Mouse (Mus musculus): ENCODE data around the gene Capg. TPM values are rescaled to one million over a fixed set of nuclear protein-coding genes. Genes with fewer than 3 reads are reported as not detected.

Capg gene
- polyA plus RNA-seq, 1 experiment from 2014 or later: 5.8 TPM

DNA sequence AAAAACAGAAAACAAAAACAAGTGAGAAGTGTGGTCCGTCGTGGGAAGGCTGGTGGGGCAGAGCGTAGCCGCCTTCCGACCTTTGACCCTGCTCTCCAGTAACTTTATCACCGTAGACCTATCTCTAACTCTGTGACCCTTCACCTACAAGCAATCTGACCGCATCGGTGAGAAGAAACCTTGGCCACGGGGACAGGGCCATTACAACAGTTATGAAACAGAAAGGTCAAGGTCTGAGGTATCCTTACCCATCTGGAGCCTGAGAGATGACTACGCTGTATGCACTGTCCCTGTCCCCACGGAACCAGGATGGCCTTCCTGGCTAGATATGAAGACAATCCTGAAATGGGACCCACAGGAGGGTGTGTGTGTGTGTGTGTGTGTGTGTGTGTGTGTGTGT, 40.0 kb downstream of the Capg start:
- no peak for ATAC-seq (replicated peaks)
- no peak overlapping the region for H3K9ac ChIP-seq
- no peaks in the 10 kb centered on the region for H3K27me3 ChIP-seq (replicated peaks)
- H3K36me3 ChIP-seq (replicated peaks): peaks cover 4% of the 10 kb centered on the region
- no peak overlapping the region for H3K27ac ChIP-seq
- WGBS: 89% methylated on average over 11 of the region's 11 CpGs
- H3K4me2 ChIP-seq: no peak overlapping the region
- no peak overlapping the region for H3K4me3 ChIP-seq
- H3K9me3 ChIP-seq: no peaks in the 10 kb centered on the region
- H3K4me1 ChIP-seq: no peaks in the 10 kb centered on the region

DNA sequence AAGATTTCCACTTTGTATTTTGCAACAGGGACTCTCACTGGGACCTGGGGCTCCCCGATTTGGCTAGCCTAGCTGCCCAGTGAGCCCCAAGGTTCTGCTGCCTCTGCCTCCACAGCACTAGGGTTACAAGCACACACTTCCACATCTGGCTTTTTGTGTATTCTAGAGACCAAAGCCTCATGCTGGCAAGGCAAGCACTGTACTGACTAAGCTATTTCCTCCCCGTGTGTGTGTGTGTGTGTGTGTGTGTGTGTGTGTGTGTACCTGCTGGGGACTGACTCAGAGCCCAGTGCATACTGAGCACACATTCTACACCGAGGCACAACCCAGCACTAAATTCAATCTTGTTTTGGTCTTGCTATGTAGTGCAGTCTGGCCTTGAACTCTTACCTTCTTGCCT, 42.5 kb downstream of the Capg start:
- H3K9me3 ChIP-seq: no peaks in the 10 kb centered on the region
- WGBS: 87% methylated on average over 3 of the region's 3 CpGs
- H3K27me3 ChIP-seq (replicated peaks): no peaks in the 10 kb centered on the region
- no peaks in the 10 kb centered on the region for H3K36me3 ChIP-seq (replicated peaks)
- H3K9ac ChIP-seq: no peak overlapping the region
- no peak overlapping the region for H3K27ac ChIP-seq
- H3K4me1 ChIP-seq: no peaks in the 10 kb centered on the region
- ATAC-seq (replicated peaks): no peak
- no peak overlapping the region for H3K4me2 ChIP-seq
- H3K4me3 ChIP-seq: no peak overlapping the region

DNA sequence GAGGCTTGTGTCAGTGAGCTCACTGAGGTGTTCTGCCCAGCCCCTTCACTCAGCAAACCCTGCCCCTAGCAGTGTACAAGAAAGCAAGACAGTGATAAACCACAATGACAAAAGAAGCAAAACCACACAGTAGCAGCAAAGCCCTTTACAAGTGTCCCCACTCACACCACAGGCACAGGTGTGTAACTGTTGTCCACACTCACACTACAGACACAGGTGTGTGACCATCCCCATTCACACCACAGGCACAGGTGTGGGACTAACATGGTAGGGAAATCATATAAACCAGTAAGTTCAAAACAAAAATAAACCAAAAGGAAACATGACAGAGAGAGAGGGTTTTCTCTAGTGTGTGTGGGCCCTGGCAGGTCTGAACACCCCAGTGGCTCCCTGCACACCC, 44.1 kb downstream of the Capg start:
- Histone ChIP-seq H3K27me3 (replicated peaks) (no peaks in the 10 kb centered on the region), H3K27ac (no peak overlapping the region), H3K9ac (no peak overlapping the region), H3K4me3 (no peak overlapping the region), H3K4me2 (no peak overlapping the region), H3K9me3 (no peaks in the 10 kb centered on the region), H3K4me1 (no peaks in the 10 kb centered on the region), H3K36me3 (replicated peaks) (no peaks in the 10 kb centered on the region)
- no peak for ATAC-seq (replicated peaks)

DNA sequence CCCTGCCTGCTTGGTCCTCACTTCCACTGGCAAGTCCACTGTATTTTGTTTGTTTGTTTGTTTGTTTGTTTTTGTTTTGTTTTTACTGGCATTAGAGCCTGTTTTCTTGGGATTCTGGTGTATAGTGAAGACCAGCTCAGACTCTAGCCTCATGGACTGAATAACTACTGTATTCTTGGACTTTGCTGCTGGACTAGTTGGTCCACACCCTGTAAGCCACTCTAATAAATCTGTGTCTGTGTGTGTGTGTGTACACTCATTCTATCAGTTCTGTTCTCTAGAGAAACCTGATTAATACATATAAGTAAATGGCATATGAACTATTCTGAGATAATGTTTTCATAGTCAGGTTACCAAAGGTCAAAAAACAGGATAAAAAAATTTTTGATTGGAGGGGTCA, 45.9 kb downstream of the Capg start:
- ATAC-seq (replicated peaks): no peak
- Histone ChIP-seq H3K27ac (no peak overlapping the region), H3K4me3 (no peak overlapping the region)

DNA sequence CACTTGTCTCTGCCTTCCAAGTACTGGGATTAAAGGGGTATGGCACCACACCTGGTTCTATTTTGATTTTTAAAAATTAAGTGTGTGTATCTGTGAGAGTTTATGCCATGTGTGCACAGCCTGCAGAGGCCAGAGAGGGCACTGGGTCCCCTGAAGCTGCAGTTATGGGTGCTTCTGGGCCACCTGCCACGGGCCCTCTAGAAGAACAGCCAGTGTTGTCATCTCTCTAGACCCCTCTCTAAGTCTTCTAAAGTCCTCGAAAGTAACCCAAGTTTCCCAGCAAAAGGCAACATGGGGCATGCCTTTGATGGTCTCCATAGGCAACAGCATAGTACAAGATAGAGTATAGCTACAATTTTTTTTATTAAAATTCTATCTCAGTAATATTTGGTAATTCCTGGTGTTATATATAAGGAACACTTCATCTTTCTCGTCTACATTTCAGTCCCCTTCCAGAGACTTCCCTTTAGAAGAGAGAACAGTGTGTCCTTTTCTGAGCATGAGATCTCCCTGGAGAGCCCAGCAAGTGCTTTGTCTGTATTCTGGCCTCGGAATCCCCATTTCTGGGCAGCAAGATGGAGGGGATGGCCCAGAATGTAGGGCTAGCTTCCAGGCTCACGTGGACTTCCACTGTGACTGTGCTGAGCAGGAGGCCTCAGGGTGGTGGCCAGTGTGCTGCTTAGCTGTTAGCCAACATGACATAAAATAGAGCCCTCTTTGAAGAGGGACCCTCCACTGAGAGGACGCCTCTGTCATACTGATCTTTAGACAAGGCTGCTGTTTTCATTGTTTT, 49.0 kb downstream of the Capg start:
- Histone ChIP-seq H3K4me3 (no peak overlapping the region), H3K27ac (no peak overlapping the region), H3K36me3 (replicated peaks) (no peaks in the 10 kb centered on the region), H3K9ac (no peak overlapping the region), H3K4me2 (no peak overlapping the region), H3K9me3 (no peaks in the 10 kb centered on the region), H3K4me1 (peaks cover 11% of the 10 kb centered on the region), H3K27me3 (replicated peaks) (no peaks in the 10 kb centered on the region)
- ATAC-seq (replicated peaks): no peak
- WGBS: 83% methylated on average over 6 of the region's 6 CpGs

More for the DNA sequence above, 45.9 kb downstream of the Capg start:
- H3K36me3 ChIP-seq (replicated peaks): no peaks in the 10 kb centered on the region
- H3K4me1 ChIP-seq: no peaks in the 10 kb centered on the region
- H3K9me3 ChIP-seq: no peaks in the 10 kb centered on the region
- H3K27me3 ChIP-seq (replicated peaks): no peaks in the 10 kb centered on the region
- no peak overlapping the region for H3K9ac ChIP-seq
- H3K4me2 ChIP-seq: no peak overlapping the region

DNA sequence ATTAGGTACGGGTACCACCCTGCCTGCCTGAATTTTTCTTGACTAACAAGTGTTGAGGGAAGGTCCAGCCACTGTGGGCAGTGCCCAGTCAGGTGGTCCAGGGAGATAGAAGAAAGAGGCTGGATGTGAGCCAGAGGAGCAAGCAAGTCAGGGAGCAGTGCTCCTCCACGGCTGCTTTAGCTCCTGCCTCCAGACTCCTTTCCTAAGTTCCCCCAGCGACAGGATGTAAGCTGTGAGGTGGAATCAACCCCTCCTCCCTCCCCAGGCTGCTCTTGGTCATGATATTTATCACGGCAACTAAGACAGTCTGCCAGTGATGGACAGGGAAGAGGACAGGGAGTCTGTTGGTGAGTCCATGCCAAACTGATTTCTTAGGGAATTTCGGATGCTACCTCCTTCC, 49.7 kb downstream of the Capg start:
- H3K27ac ChIP-seq: no peak overlapping the region
- no peaks in the 10 kb centered on the region for H3K9me3 ChIP-seq
- no peak for ATAC-seq (replicated peaks)
- 75% methylated on average over 5 of the region's 5 CpGs for WGBS
- no peaks in the 10 kb centered on the region for H3K36me3 ChIP-seq (replicated peaks)
- no peak overlapping the region for H3K4me2 ChIP-seq
- H3K9ac ChIP-seq: no peak overlapping the region
- H3K4me3 ChIP-seq: no peak overlapping the region
- H3K27me3 ChIP-seq (replicated peaks): no peaks in the 10 kb centered on the region
- H3K4me1 ChIP-seq: peaks cover 15% of the 10 kb centered on the region

DNA sequence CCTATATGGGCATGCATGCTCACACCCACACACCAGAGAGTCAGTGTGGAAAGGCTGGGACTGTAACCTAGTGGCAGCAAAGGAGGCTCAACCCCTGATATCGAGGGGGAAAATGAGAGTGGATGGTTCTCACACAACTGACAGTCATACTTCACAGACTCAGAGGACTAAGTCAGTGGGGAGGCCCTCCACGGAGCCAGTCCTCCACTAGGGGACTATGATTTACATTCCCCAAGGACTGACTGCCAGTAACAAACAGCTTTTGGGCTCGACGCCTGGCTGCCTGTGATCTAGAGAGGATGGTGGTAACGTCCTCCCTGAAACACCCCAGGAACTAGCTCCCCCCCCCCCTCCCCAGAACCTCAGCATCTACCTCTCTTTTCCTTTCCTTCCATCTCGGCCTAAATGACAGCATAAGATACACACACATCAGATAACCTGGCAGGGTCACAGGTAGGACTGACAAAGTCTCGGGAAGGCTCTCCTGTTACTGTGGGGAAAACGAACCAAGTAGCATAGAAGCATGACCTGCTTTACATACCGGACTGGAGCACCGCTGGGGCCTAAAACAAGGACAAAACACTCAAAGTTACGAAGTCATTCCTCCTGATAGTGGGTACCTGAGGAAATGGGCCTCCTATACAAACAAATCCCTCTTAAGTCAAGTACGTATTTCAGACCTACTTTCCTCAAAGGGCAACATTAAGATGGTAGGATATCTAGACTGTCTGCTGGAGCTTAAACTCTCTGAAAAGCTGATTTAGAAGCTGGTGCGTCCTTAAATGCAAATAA, 53.1 kb downstream of the Capg start:
- no peak overlapping the region for H3K27ac ChIP-seq
- no peaks in the 10 kb centered on the region for H3K36me3 ChIP-seq (replicated peaks)
- H3K9ac ChIP-seq: peak overlapping the region; percentile 74
- no peak for ATAC-seq (replicated peaks)
- peak overlapping the region; percentile 75 for H3K4me2 ChIP-seq
- WGBS: 51% methylated on average over 13 of the region's 13 CpGs
- H3K4me3 ChIP-seq: peak overlapping the region; percentile 69
- H3K9me3 ChIP-seq: no peaks in the 10 kb centered on the region
- H3K27me3 ChIP-seq (replicated peaks): no peaks in the 10 kb centered on the region
- H3K4me1 ChIP-seq: peaks cover 17% of the 10 kb centered on the region

DNA sequence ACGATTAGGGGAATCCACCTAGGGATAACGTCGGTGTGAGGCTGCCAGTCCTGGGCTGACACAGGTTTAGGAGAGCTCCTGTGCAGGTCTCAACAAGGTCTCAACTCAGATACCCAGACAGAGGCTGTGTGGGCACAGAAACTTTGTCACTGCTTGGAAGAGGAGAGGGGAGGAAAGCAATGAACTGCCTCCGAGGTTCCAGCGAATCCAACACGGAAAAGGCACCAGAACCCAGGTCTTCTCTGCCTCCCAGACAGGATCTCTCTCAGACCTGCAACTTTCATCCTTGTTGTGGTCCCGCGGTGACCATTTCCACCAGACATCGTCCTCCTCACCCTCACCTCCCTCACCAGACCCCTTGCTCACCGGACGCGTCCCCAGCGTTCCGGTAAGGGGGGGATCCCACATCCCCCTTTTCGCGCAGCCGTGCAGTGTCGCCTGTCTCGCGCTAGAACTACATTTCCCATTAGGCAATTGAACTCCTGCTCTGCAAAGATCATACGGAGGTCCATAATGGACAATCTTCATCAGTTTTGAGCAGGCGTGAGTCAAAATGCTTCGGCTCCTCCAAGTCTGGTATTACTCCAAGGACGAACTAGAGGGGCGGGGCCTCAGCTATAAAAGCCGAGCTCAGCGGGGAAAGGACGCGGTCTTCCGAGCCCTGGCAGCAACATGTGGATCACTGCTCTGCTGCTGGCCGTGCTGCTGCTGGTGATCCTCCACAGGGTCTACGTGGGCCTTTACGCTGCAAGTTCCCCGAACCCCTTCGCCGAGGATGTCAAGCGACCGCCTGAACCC, 54.0 kb downstream of the Capg start, which contains the start of the genes Elmod3 and Retsat:
Gene Elmod3, minus strand, starts transcription at position 458 of the 798 bp plus-strand sequence.
Gene Retsat, plus strand, starts transcription at position 520 of the 798 bp plus-strand sequence.
- Histone ChIP-seq H3K4me1 (peaks cover 17% of the 10 kb centered on the region), H3K9me3 (no peaks in the 10 kb centered on the region), H3K4me3 (peak within 1 kb of the TSS; percentile 69), H3K27me3 (replicated peaks) (no peaks in the 10 kb centered on the region), H3K4me2 (peak within 1 kb of the TSS; percentile 75), H3K27ac (peak within 1 kb of the TSS; percentile 58; the same call in 1 of the 2 replicates), H3K9ac (peak within 1 kb of the TSS; percentile 74), H3K36me3 (replicated peaks) (no peaks in the 10 kb centered on the region)
- WGBS: 1% methylated on average over 38 of the region's 38 CpGs
- ATAC-seq (replicated peaks): peak; percentile 94

DNA sequence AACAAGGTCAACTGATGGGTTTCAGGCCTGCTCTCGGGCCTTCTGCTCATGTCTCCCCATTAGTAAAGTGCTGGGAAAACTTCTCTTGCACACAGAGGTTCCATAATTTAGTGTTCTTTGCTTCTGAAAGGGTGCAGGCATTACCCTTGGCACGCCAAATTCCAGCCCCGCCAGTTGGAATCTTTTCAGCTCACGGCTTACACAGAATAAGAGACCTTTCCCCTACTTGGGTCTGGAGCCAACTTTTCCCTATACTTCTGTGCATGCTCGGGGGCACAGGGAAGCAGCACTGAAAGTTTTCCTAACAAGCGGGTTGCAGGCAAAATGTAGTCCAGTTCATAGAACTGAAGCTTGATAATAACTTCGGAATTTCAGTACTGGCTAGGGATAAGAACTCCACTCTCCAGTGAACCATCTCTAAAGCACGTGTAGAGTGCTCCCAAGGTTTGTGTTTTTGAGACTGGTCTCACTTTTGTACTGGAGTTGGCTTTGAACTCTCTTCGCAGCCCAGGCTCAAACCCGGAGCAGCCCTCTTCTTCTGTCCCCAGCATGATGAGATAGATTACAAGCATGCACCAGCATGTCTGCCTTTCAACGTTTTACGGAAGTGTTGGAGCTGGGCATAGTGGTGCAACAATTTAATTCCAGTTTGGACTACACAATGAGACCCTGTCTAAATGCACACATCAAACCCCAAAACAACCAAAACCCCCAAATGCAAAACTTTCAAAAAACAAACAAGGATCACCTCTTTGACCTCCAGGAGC, 54.8 kb downstream of the Capg start:
- Histone ChIP-seq H3K27me3 (replicated peaks) (no peaks in the 10 kb centered on the region), H3K4me1 (peaks cover 17% of the 10 kb centered on the region), H3K27ac (peak overlapping the region; percentile 54; the same call in 1 of the 2 replicates), H3K4me3 (peak overlapping the region; percentile 69), H3K36me3 (replicated peaks) (no peaks in the 10 kb centered on the region), H3K9ac (peak overlapping the region; percentile 74), H3K9me3 (no peaks in the 10 kb centered on the region), H3K4me2 (peak overlapping the region; percentile 75)
- 47% methylated on average over 12 of the region's 12 CpGs for WGBS
- ATAC-seq (replicated peaks): no peak; the same call in 1 of the 2 replicates

DNA sequence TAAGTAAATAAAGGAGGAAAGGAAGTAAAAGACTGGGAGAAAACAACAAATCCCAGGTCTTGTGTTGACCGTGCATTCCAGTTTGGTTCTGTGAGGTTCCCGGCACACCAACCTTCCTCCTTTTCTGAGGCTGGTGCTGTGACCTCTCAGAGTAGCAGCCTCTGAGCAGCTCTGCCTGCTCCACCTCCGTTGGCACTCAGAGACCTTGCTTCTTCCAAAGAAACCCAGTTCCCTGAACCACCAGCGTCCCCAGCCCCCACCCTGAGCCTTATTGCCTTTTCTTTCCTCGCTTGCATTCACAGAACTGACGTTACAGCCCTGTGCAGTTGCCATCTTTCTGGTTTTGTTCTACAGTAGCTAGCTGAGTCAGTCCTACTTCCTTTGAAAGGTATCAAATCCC, 56.0 kb downstream of the Capg start:
- no peak overlapping the region for H3K9ac ChIP-seq

DNA sequence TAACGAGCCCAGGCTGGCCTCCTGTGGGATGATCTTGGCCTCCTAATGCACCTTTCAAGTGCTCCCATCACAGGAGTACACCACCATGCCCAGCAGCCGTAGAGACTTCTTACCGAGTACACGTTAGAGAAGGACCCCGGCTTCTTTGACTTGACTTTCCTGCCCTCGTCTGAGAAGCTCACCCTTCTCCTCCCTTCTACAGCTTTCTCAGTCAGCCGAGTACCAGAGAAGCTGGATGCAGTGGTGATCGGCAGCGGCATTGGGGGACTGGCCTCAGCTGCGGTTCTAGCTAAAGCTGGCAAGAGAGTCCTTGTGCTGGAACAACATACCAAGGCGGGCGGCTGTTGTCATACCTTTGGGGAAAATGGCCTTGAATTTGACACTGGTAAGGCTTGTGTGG, 56.6 kb downstream of the Capg start:
- H3K9me3 ChIP-seq: no peaks in the 10 kb centered on the region
- H3K36me3 ChIP-seq (replicated peaks): peaks cover 1% of the 10 kb centered on the region; the same call in 1 of the 2 replicates
- H3K27me3 ChIP-seq (replicated peaks): no peaks in the 10 kb centered on the region
- no peak overlapping the region for H3K9ac ChIP-seq
- no peak overlapping the region for H3K4me3 ChIP-seq
- no peak overlapping the region for H3K4me2 ChIP-seq
- 85% methylated on average over 12 of the region's 12 CpGs for WGBS
- H3K4me1 ChIP-seq: peaks cover 17% of the 10 kb centered on the region
- no peak overlapping the region for H3K27ac ChIP-seq
- no peak for ATAC-seq (replicated peaks)

More for the DNA sequence above, 56.0 kb downstream of the Capg start:
- H3K4me3 ChIP-seq: no peak overlapping the region
- no peak overlapping the region for H3K27ac ChIP-seq
- H3K9me3 ChIP-seq: no peaks in the 10 kb centered on the region
- H3K36me3 ChIP-seq (replicated peaks): no peaks in the 10 kb centered on the region
- no peak for ATAC-seq (replicated peaks)
- no peaks in the 10 kb centered on the region for H3K27me3 ChIP-seq (replicated peaks)
- no peak overlapping the region for H3K4me2 ChIP-seq
- peaks cover 17% of the 10 kb centered on the region for H3K4me1 ChIP-seq
- 83% methylated on average over 6 of the region's 6 CpGs for WGBS
